Mouse (Mus musculus): ENCODE results near the gene B3galt5. TPM values are rescaled to one million over a fixed set of nuclear protein-coding genes. Genes with fewer than 3 reads are reported as not detected.

The B3galt5 gene
- polyA plus RNA-seq, 1 experiment = 0.37 TPM

GRCm38 (mm10) chr16:96231974-96232373 lies 3.6 kb upstream of the B3galt5 start:
- Histone ChIP-seq H3K4me1 (ENCODE audit: control insufficient read depth, insufficient read depth, low read length) (no peaks in the 10 kb centered on the region), H3K4me3 (replicated peaks; ENCODE audit: control insufficient read depth, low read depth, low read length) (no peak overlapping the region), H3K27ac (ENCODE audit: control insufficient read depth, insufficient read depth, low read depth, low read length, poor library complexity) (no peak overlapping the region)
- WGBS = 86% methylated on average over 8 of the region's 8 CpGs
- TF ChIP-seq POLR2A (IDR thresholded peaks at IDR 0.05; ENCODE audit: borderline replicate concordance, control insufficient read depth, low read depth, low read length) (no peak), CTCF (IDR thresholded peaks at IDR 0.05; ENCODE audit: control insufficient read depth, insufficient read depth, low read length) (no peak)

GRCm38 (mm10) chr16:96233996-96234395 lies 1.6 kb upstream of the B3galt5 start:
- Histone ChIP-seq H3K4me1 (ENCODE audit: control insufficient read depth, insufficient read depth, low read length) (no peaks in the 10 kb centered on the region), H3K27ac (ENCODE audit: control insufficient read depth, insufficient read depth, low read depth, low read length, poor library complexity) (no peak overlapping the region), H3K4me3 (replicated peaks; ENCODE audit: control insufficient read depth, low read depth, low read length) (no peak overlapping the region)
- TF ChIP-seq POLR2A (IDR thresholded peaks at IDR 0.05; ENCODE audit: borderline replicate concordance, control insufficient read depth, low read depth, low read length) = no peak
- no peak for TF ChIP-seq CTCF (IDR thresholded peaks at IDR 0.05; ENCODE audit: control insufficient read depth, insufficient read depth, low read length)
- WGBS = 86% methylated on average over 8 of the region's 8 CpGs

- TF ChIP-seq CTCF (IDR thresholded peaks at IDR 0.05; ENCODE audit: control insufficient read depth, insufficient read depth, low read length) = no peak
- no peak for TF ChIP-seq POLR2A (IDR thresholded peaks at IDR 0.05; ENCODE audit: borderline replicate concordance, control insufficient read depth, low read depth, low read length)
- WGBS = 74% methylated on average over 6 of the region's 6 CpGs
- Histone ChIP-seq H3K4me3 (replicated peaks; ENCODE audit: control insufficient read depth, low read depth, low read length) (no peak overlapping the region), H3K4me1 (ENCODE audit: control insufficient read depth, insufficient read depth, low read length) (no peaks in the 10 kb centered on the region), H3K27ac (ENCODE audit: control insufficient read depth, insufficient read depth, low read depth, low read length, poor library complexity) (no peak overlapping the region)
These were observed 8.9 kb downstream of the B3galt5 start for GRCm38 (mm10) chr16:96244496-96244895.

- Histone ChIP-seq H3K4me1 (ENCODE audit: control insufficient read depth, insufficient read depth, low read length) (no peaks in the 10 kb centered on the region), H3K4me3 (replicated peaks; ENCODE audit: control insufficient read depth, low read depth, low read length) (no peak overlapping the region), H3K27ac (ENCODE audit: control insufficient read depth, insufficient read depth, low read depth, low read length, poor library complexity) (no peak overlapping the region)
- no peak for TF ChIP-seq CTCF (IDR thresholded peaks at IDR 0.05; ENCODE audit: control insufficient read depth, insufficient read depth, low read length)
- TF ChIP-seq POLR2A (IDR thresholded peaks at IDR 0.05; ENCODE audit: borderline replicate concordance, control insufficient read depth, low read depth, low read length) = no peak
- WGBS = 88% methylated on average over 7 of the region's 7 CpGs
These were observed 14.0 kb downstream of the B3galt5 start for GRCm38 (mm10) chr16:96249635-96250034.

- Histone ChIP-seq H3K4me1 (ENCODE audit: control insufficient read depth, insufficient read depth, low read length) (no peaks in the 10 kb centered on the region), H3K4me3 (replicated peaks; ENCODE audit: control insufficient read depth, low read depth, low read length) (no peak overlapping the region), H3K27ac (ENCODE audit: control insufficient read depth, insufficient read depth, low read depth, low read length, poor library complexity) (no peak overlapping the region)
- TF ChIP-seq CTCF (IDR thresholded peaks at IDR 0.05; ENCODE audit: control insufficient read depth, insufficient read depth, low read length) = no peak
- no peak for TF ChIP-seq POLR2A (IDR thresholded peaks at IDR 0.05; ENCODE audit: borderline replicate concordance, control insufficient read depth, low read depth, low read length)
- WGBS = 76% methylated on average over 1 of the region's 1 CpGs
These were observed 16.5 kb downstream of the B3galt5 start for GRCm38 (mm10) chr16:96252146-96252545.

- no peak overlapping the region for H3K4me3 ChIP-seq (replicated peaks; ENCODE audit: control insufficient read depth, low read depth, low read length)
- no peak for TF ChIP-seq CTCF (IDR thresholded peaks at IDR 0.05; ENCODE audit: control insufficient read depth, insufficient read depth, low read length)
- no peak overlapping the region for H3K27ac ChIP-seq (ENCODE audit: control insufficient read depth, insufficient read depth, low read depth, low read length, poor library complexity)
- H3K4me1 ChIP-seq (ENCODE audit: control insufficient read depth, insufficient read depth, low read length) = no peaks in the 10 kb centered on the region; the same call in 1 of the 2 replicates
- WGBS = 82% methylated on average over 8 of the region's 8 CpGs
These were observed 22.8 kb downstream of the B3galt5 start for GRCm38 (mm10) chr16:96258429-96258828.

GRCm38 (mm10) chr16:96271736-96272135 lies 36.1 kb downstream of the B3galt5 start:
- TF ChIP-seq CTCF (IDR thresholded peaks at IDR 0.05; ENCODE audit: control insufficient read depth, insufficient read depth, low read length) (no peak), POLR2A (IDR thresholded peaks at IDR 0.05; ENCODE audit: borderline replicate concordance, control insufficient read depth, low read depth, low read length) (no peak)
- 86% methylated on average over 2 of the region's 2 CpGs for WGBS
- H3K4me1 ChIP-seq (ENCODE audit: control insufficient read depth, insufficient read depth, low read length) = peaks cover 1% of the 10 kb centered on the region; the same call in 1 of the 2 replicates
- no peak overlapping the region for H3K27ac ChIP-seq (ENCODE audit: control insufficient read depth, insufficient read depth, low read depth, low read length, poor library complexity)
- no peak overlapping the region for H3K4me3 ChIP-seq (replicated peaks; ENCODE audit: control insufficient read depth, low read depth, low read length)

GRCm38 (mm10) chr16:96272929-96273619 lies 37.5 kb downstream of the B3galt5 start:
- no peak for TF ChIP-seq CTCF (IDR thresholded peaks at IDR 0.05; ENCODE audit: control insufficient read depth, insufficient read depth, low read length)
- no peak for TF ChIP-seq POLR2A (IDR thresholded peaks at IDR 0.05; ENCODE audit: borderline replicate concordance, control insufficient read depth, low read depth, low read length)
- no peak overlapping the region for H3K27ac ChIP-seq (ENCODE audit: control insufficient read depth, insufficient read depth, low read depth, low read length, poor library complexity)
- 22% methylated on average over 14 of the region's 14 CpGs for WGBS
- H3K4me1 ChIP-seq (ENCODE audit: control insufficient read depth, insufficient read depth, low read length) = peaks cover 1% of the 10 kb centered on the region; the same call in 1 of the 2 replicates
- H3K4me3 ChIP-seq (replicated peaks; ENCODE audit: control insufficient read depth, low read depth, low read length) = no peak overlapping the region

- no peak overlapping the region for H3K27ac ChIP-seq (ENCODE audit: control insufficient read depth, insufficient read depth, low read depth, low read length, poor library complexity)
- H3K4me1 ChIP-seq (ENCODE audit: control insufficient read depth, insufficient read depth, low read length) = peaks cover 1% of the 10 kb centered on the region; the same call in 1 of the 2 replicates
- no peak overlapping the region for H3K4me3 ChIP-seq (replicated peaks; ENCODE audit: control insufficient read depth, low read depth, low read length)
- TF ChIP-seq POLR2A (IDR thresholded peaks at IDR 0.05; ENCODE audit: borderline replicate concordance, control insufficient read depth, low read depth, low read length) = no peak
- TF ChIP-seq CTCF (IDR thresholded peaks at IDR 0.05; ENCODE audit: control insufficient read depth, insufficient read depth, low read length) = no peak
- WGBS = 69% methylated on average over 3 of the region's 3 CpGs
These were observed 41.0 kb downstream of the B3galt5 start for GRCm38 (mm10) chr16:96276596-96276995.

Measured in bone marrow, adult 2 months (tissue).